Mouse (Mus musculus) CH12.LX (cell line): ENCODE measurements around the gene Cadm1. TPM values are rescaled to one million over a fixed set of nuclear protein-coding genes. Genes with fewer than 3 reads are reported as not detected.

Experiments used
- DNase-seq: peaks from one replicate; pipeline ENCODE4 v3.0.0-alpha.2; 2013; ENCODE audit errors: extremely low read depth
- H3K27ac ChIP-seq: 2 replicates; pipeline ENCODE4 v1.5.1; 2012; ENCODE audit warnings: low read depth, mild to moderate bottlenecking, control low read depth, moderate library complexity; ENCODE audit not compliant: insufficient read depth
- H3K27me3 ChIP-seq: replicated peaks from 2 replicates; pipeline ENCODE3; 2012; ENCODE audit warnings: inconsistent platforms
- H3K36me3 ChIP-seq, 2 experiments: replicated peaks in 1 of 2; 2 replicates each; pipeline versions ENCODE3 to v1.6.1; 2012; ENCODE audit warnings: inconsistent platforms in 1 of 2, low read length in 1 of 2, mild to moderate bottlenecking in 1 of 2, mixed read lengths in 1 of 2, moderate library complexity in 1 of 2; ENCODE audit not compliant: control insufficient read depth in 1 of 2, insufficient read depth in 1 of 2
- H3K4me1 ChIP-seq, 2 experiments: 2 replicates each; pipeline ENCODE4 v1.6.1; 2012; ENCODE audit warnings: inconsistent platforms in 1 of 2, moderate library complexity in 1 of 2; ENCODE audit not compliant: insufficient read depth in 2 of 2, control insufficient read depth in 1 of 2
- H3K4me2 ChIP-seq: 2 replicates; pipeline ENCODE4 v1.6.1; 2012; ENCODE audit warnings: low read depth, mild to moderate bottlenecking, control low read depth; ENCODE audit not compliant: poor library complexity, insufficient read depth, severe bottlenecking
- H3K4me3 ChIP-seq, 3 experiments: fragments of 150-350 bp in 1 of 3; sonication (generic) in 1 of 3; replicated peaks in 1 of 3; 2 replicates each; pipeline versions ENCODE3 to v1.5.1; 2011 to 2012; ENCODE audit warnings: low read depth in 2 of 3, low read length in 2 of 3, mild to moderate bottlenecking in 2 of 3, moderate library complexity in 2 of 3, control low read depth in 1 of 3, improper control_type of control experiment in 1 of 3, inconsistent platforms in 1 of 3, mixed read lengths in 1 of 3; ENCODE audit not compliant: poor library complexity in 1 of 3
- H3K79me2 ChIP-seq: replicated peaks from 2 replicates; pipeline ENCODE4 v1.6.1; 2012; ENCODE audit warnings: mild to moderate bottlenecking, moderate library complexity; ENCODE audit not compliant: control insufficient read depth, poor library complexity, insufficient read depth, severe bottlenecking; ENCODE audit errors: extremely low read depth
- H3K9ac ChIP-seq: 2 replicates; pipeline ENCODE4 v1.6.1; 2012; ENCODE audit warnings: low read depth, mild to moderate bottlenecking, control low read depth, moderate library complexity; ENCODE audit not compliant: insufficient read depth
- H3K9me3 ChIP-seq: replicated peaks from 2 replicates; pipeline ENCODE3; 2012; ENCODE audit warnings: low read length, inconsistent platforms, mixed read lengths
- BHLHE40 ChIP-seq: IDR thresholded peaks from 2 replicates; pipeline ENCODE4 v1.6.1; 2011; ENCODE audit warnings: mild to moderate bottlenecking, low read depth, low read length, improper control_type of control experiment
- CHD1 ChIP-seq: IDR thresholded peaks from 2 replicates; pipeline ENCODE4 v1.6.1; 2012; ENCODE audit warnings: low read depth, low read length, improper control_type of control experiment, inconsistent platforms
- CHD2 ChIP-seq: IDR thresholded peaks from 2 replicates; pipeline ENCODE4 v1.6.1; 2011; ENCODE audit warnings: low read length, improper control_type of control experiment
- CTCF ChIP-seq, 2 experiments: IDR thresholded peaks in 1 of 2; conservative IDR thresholded peaks in 1 of 2; 2 replicates each; pipeline ENCODE4 v1.5.1; 2011 to 2012; ENCODE audit warnings: low read depth in 2 of 2, low read length in 2 of 2, improper control_type of control experiment in 1 of 2, inconsistent platforms in 1 of 2, mild to moderate bottlenecking in 1 of 2, moderate library complexity in 1 of 2
- ELF1 ChIP-seq: IDR thresholded peaks from 2 replicates; pipeline ENCODE4 v1.6.1; 2014; ENCODE audit warnings: low read depth, mild to moderate bottlenecking, inconsistent platforms, low read length, improper control_type of control experiment
- GABPA ChIP-seq: IDR thresholded peaks from 2 replicates; pipeline ENCODE4 v1.6.1; 2012; ENCODE audit warnings: low read depth, low read length, improper control_type of control experiment, inconsistent platforms; ENCODE audit not compliant: insufficient replicate concordance
- HCFC1 ChIP-seq: IDR thresholded peaks from 2 replicates; pipeline ENCODE4 v1.6.1; 2012; ENCODE audit warnings: low read depth, mild to moderate bottlenecking, inconsistent platforms, low read length, improper control_type of control experiment
- JUN ChIP-seq: IDR thresholded peaks from 2 replicates; pipeline ENCODE4 v1.6.1; 2011; ENCODE audit warnings: low read depth, mild to moderate bottlenecking, low read length, improper control_type of control experiment, moderate library complexity; ENCODE audit not compliant: insufficient read depth
- MAFK ChIP-seq: IDR thresholded peaks from 2 replicates; pipeline ENCODE4 v1.6.1; 2011; ENCODE audit warnings: low read length, improper control_type of control experiment; ENCODE audit not compliant: insufficient replicate concordance
- MAX ChIP-seq: IDR thresholded peaks from 2 replicates; pipeline ENCODE4 v1.6.1; 2011; ENCODE audit warnings: low read length, improper control_type of control experiment
- MXI1 ChIP-seq: IDR thresholded peaks from 2 replicates; pipeline ENCODE4 v1.6.1; 2011; ENCODE audit warnings: mild to moderate bottlenecking, low read depth, low read length, improper control_type of control experiment
- NRF1 ChIP-seq: IDR thresholded peaks from 2 replicates; pipeline ENCODE4 v1.6.1; 2014; ENCODE audit warnings: low read depth, mild to moderate bottlenecking, inconsistent platforms, low read length, improper control_type of control experiment, moderate library complexity
- POLR2A ChIP-seq: IDR thresholded peaks from 2 replicates; pipeline ENCODE4 v1.6.1; 2011; ENCODE audit warnings: low read depth, mild to moderate bottlenecking, improper control_type of control experiment, low read length
- POLR2AphosphoS2 ChIP-seq: IDR thresholded peaks from 2 replicates; pipeline ENCODE4 v1.6.1; 2011; ENCODE audit warnings: low read depth, low read length, improper control_type of control experiment
- RAD21 ChIP-seq: IDR thresholded peaks from 2 replicates; pipeline ENCODE4 v1.6.1; 2011; ENCODE audit warnings: low read depth, mild to moderate bottlenecking, low read length, improper control_type of control experiment, moderate library complexity
- SIN3A ChIP-seq: IDR thresholded peaks from 2 replicates; pipeline ENCODE4 v1.6.1; 2012; ENCODE audit warnings: low read length, improper control_type of control experiment, inconsistent platforms
- SMC3 ChIP-seq: IDR thresholded peaks from 2 replicates; pipeline ENCODE4 v1.6.1; 2011; ENCODE audit warnings: low read depth, low read length, improper control_type of control experiment
- TCF12 ChIP-seq: IDR thresholded peaks from 2 replicates; pipeline ENCODE4 v1.6.1; 2014; ENCODE audit warnings: low read depth, mild to moderate bottlenecking, inconsistent platforms, low read length, improper control_type of control experiment
- UBTF ChIP-seq: IDR thresholded peaks from 2 replicates; pipeline ENCODE4 v1.6.1; 2012; ENCODE audit warnings: low read depth, mild to moderate bottlenecking, inconsistent platforms, low read length, improper control_type of control experiment, moderate library complexity
- USF2 ChIP-seq: conservative IDR thresholded peaks from 2 replicates; pipeline ENCODE4 v1.6.1; 2011; ENCODE audit warnings: low read depth, low read length, improper control_type of control experiment
- ZC3H11A ChIP-seq: IDR thresholded peaks from 2 replicates; pipeline ENCODE4 v1.6.1; 2012; ENCODE audit warnings: low read depth, mild to moderate bottlenecking, inconsistent platforms, low read length, improper control_type of control experiment
- ZNF384 ChIP-seq: IDR thresholded peaks from 2 replicates; pipeline ENCODE4 v1.6.1; 2012; ENCODE audit warnings: low read depth, low read length, improper control_type of control experiment, inconsistent platforms
- dilution Hi-C: fragments of 300-500 bp; cut with MboI; formaldehyde crosslinking; loops from 2 replicates; pipeline ENCODE4 v1.14.3; 2020; ENCODE audit warnings: low sequenced_read_pairs; ENCODE audit not compliant: extremely low pct_unique_long_range_greater_than_20kb, extremely low pct_ligation_motif_present
- in situ Hi-C: fragments of 300-500 bp; cut with MboI; formaldehyde crosslinking; loops from 3 replicates; pipeline ENCODE4 v1.14.3; 2019; ENCODE audit warnings: low sequenced_read_pairs, low pct_ligation_motif_present, low pct_unique_long_range_greater_than_20kb, mixed read lengths
- polyA plus RNA-seq: library from polyadenylated mRNA; unstranded; fragments of >175 nt; gene quantifications from 2 replicates; pipeline ENCODE4 v1.2.1, GENCODE M21; 2012; ENCODE audit warnings: low read depth; ENCODE audit not compliant: insufficient read length
- total RNA-seq, 2 experiments: library from RNA; depleted of rRNA; stranded (reverse); fragments of 300-350 nt in 1 of 2; fragments of >200 nt in 1 of 2; gene quantifications; 2 replicates each; pipeline ENCODE4 v1.2.3; 2012 to 2014

The Cadm1 gene
- total and polyA plus RNA-seq, 3 experiments: not detected

DNA sequence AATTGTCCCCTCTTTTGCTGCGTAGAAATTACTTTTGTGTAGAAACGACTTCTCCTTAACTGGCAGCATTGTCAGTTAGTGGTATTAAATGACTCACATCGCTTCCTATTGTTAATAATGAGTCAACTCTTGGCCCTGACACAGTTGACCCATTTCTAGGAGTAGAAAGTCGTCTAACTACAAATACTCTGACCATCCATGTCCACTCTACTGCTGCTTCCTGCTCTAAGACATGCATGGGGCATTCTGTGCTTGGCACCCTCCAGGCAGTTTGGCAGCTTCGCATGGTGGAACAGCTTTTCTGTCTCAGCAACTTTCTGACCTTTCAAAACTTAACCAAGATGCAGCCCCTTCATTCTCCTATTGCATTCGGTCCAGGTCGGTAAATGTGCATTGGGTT lies 215.7 kb downstream of the Cadm1 start:
- Histone ChIP-seq H3K79me2 (no peaks in the 10 kb centered on the region), H3K36me3 (no peaks in the 10 kb centered on the region), H3K9ac (no peak overlapping the region), H3K27ac (no peak overlapping the region), H3K4me3 (no peak overlapping the region), H3K9me3 (peaks cover 38% of the 10 kb centered on the region), H3K4me1 (no peaks in the 10 kb centered on the region), H3K27me3 (no peaks in the 10 kb centered on the region), H3K4me2 (no peak overlapping the region)
- dilution Hi-C loops (no loop called here), in situ Hi-C loops (no loop called here)
- DNase-seq: no peak
- TF ChIP-seq MAX (no peak), ZC3H11A (no peak), MXI1 (no peak), SIN3A (no peak), BHLHE40 (no peak), RAD21 (no peak), UBTF (no peak), USF2 (no peak), ZNF384 (no peak)

DNA sequence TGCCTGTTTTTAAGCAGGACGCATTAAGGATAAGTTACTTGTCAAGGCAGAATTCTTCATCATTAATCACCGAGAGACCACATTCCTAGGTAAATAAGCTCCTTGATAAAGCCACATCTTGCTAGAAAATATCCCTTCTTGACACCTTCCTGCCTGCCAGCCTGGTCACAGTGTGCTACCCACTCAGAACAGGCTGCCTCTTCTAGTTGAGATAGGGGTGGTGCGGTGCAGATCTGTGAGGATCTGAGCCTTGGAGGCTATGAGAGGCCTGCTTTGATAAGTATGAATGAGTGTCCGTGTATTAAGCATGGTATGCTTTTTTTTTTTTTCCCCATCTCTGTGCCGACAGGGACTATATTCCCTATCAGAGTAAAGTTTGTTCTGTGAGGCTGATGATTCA lies 219.2 kb downstream of the Cadm1 start:
- Histone ChIP-seq H3K79me2 (no peaks in the 10 kb centered on the region), H3K9me3 (peaks cover 35% of the 10 kb centered on the region), H3K27ac (no peak overlapping the region), H3K36me3 (no peaks in the 10 kb centered on the region), H3K27me3 (no peaks in the 10 kb centered on the region), H3K4me3 (no peak overlapping the region), H3K9ac (no peak overlapping the region), H3K4me2 (no peak overlapping the region), H3K4me1 (no peaks in the 10 kb centered on the region)
- in situ Hi-C loops: no loop called here
- no peak for DNase-seq
- no peak for TF ChIP-seq ZNF384
- no peak for TF ChIP-seq MAFK
- dilution Hi-C loops: no loop called here

- Histone ChIP-seq H3K27ac (no peak overlapping the region), H3K27me3 (no peaks in the 10 kb centered on the region), H3K4me2 (no peak overlapping the region), H3K79me2 (no peaks in the 10 kb centered on the region), H3K4me1 (peaks cover 0 to 10% of the 10 kb centered on the region in 2 experiments; a peak in 1 of 4 replicates), H3K36me3 (no peaks in the 10 kb centered on the region), H3K9ac (no peak overlapping the region), H3K4me3 (no peak overlapping the region), H3K9me3 (peaks cover 34% of the 10 kb centered on the region)
- in situ Hi-C loops (no loop called here), dilution Hi-C loops (no loop called here)
- no peak for DNase-seq
- TF ChIP-seq ELF1: no peak
- TF ChIP-seq HCFC1: no peak
- no peak for TF ChIP-seq CTCF (conservative IDR thresholded peaks at IDR 0.05 in 1 of 2, IDR thresholded peaks at IDR 0.05 in 1 of 2; ENCODE audit: low read depth in 2 of 2, low read length in 2 of 2)
- TF ChIP-seq NRF1: no peak
- no peak for TF ChIP-seq JUN
- no peak for TF ChIP-seq POLR2A
- TF ChIP-seq TCF12: no peak
- TF ChIP-seq GABPA: no peak
- no peak for TF ChIP-seq POLR2AphosphoS2
- TF ChIP-seq CHD1: no peak
- no peak for TF ChIP-seq SMC3
- TF ChIP-seq CHD2: no peak
- no peak for TF ChIP-seq SIN3A
- TF ChIP-seq BHLHE40: no peak
- no peak for TF ChIP-seq ZNF384
- TF ChIP-seq MAFK: no peak
Observed at GRCm38 (mm10) chr9:47752516-47752915, 222.5 kb downstream of the Cadm1 start.
